Mouse (Mus musculus): ENCODE measurements around the gene Peg12.
A peak's percentile ranks its signal among the peaks of the same experiment; 100 is the strongest.

Peg12 gene

GRCm38 (mm10) chr7:62463878-62464755 is at the start of gene Peg12:
Gene Peg12, minus strand, starts transcription at chr7:62464510.
- DNase-seq (ENCODE audit: low spot score) = peak; percentile 38

GRCm38 (mm10) chr7:62486139-62486538 is 21.8 kb upstream of the Peg12 start:
- DNase-seq (ENCODE audit: low spot score) = no peak

GRCm38 (mm10) chr7:62463007-62463877 is 1.1 kb downstream of the Peg12 start:
- DNase-seq (ENCODE audit: low spot score) = peak; percentile 9

- no peak for DNase-seq (ENCODE audit: low spot score)
Measured at GRCm38 (mm10) chr7:62462229-62463006, 1.9 kb downstream of the Peg12 start.

GRCm38 (mm10) chr7:62452353-62452752 is 12.0 kb downstream of the Peg12 start:
- DNase-seq (ENCODE audit: low spot score) = no peak

- DNase-seq (ENCODE audit: low spot score) = no peak
Measured at GRCm38 (mm10) chr7:62445431-62446165, 18.7 kb downstream of the Peg12 start.

GRCm38 (mm10) chr7:62436394-62436793 is 27.9 kb downstream of the Peg12 start:
- DNase-seq (ENCODE audit: low spot score) = no peak

GRCm38 (mm10) chr7:62433243-62433642 is 31.1 kb downstream of the Peg12 start:
- no peak for DNase-seq (ENCODE audit: low spot score)

- no peak for DNase-seq (ENCODE audit: low spot score)
Measured at GRCm38 (mm10) chr7:62428337-62428736, 36.0 kb downstream of the Peg12 start.

- no peak for DNase-seq (ENCODE audit: low spot score)
Measured at GRCm38 (mm10) chr7:62423210-62423609, 41.1 kb downstream of the Peg12 start.

GRCm38 (mm10) chr7:62420566-62420965 is 43.7 kb downstream of the Peg12 start:
- DNase-seq (ENCODE audit: low spot score) = no peak

- peak; percentile 81 for DNase-seq (ENCODE audit: low spot score)
Measured at GRCm38 (mm10) chr7:62419493-62420360, 44.6 kb downstream of the Peg12 start, which contains the start of gene Mkrn3. Gene Mkrn3, minus strand, starts transcription at chr7:62420139.

GRCm38 (mm10) chr7:62419105-62419492 is 45.2 kb downstream of the Peg12 start:
- DNase-seq (ENCODE audit: low spot score) = no peak

GRCm38 (mm10) chr7:62418346-62418745 is 46.0 kb downstream of the Peg12 start:
- no peak for DNase-seq (ENCODE audit: low spot score)

GRCm38 (mm10) chr7:62416173-62416572 is 48.1 kb downstream of the Peg12 start:
- DNase-seq (ENCODE audit: low spot score) = no peak

GRCm38 (mm10) chr7:62415222-62415621 is 49.1 kb downstream of the Peg12 start:
- no peak for DNase-seq (ENCODE audit: low spot score)

Data from urinary bladder, postnatal 14 days (tissue).